Mouse (Mus musculus) testis, adult 2 months (tissue): Measurements from ENCODE around the gene Foxn3.

ENCODE experiments used
- CTCF ChIP-seq: fragments of 200-500 bp; IDR thresholded peaks from 2 replicates; pipeline ENCODE4 v1.5.1; 2012; ENCODE audit warnings: low read depth, mild to moderate bottlenecking, inconsistent platforms, low read length, moderate library complexity; ENCODE audit not compliant: control insufficient read depth, insufficient read depth, insufficient replicate concordance
- POLR2A ChIP-seq: fragments of 200-500 bp; IDR thresholded peaks from 2 replicates; pipeline ENCODE4 v1.6.1; 2012; ENCODE audit warnings: low read depth, mild to moderate bottlenecking, inconsistent platforms, low read length, moderate library complexity; ENCODE audit not compliant: control insufficient read depth

- TF ChIP-seq CTCF (no peak), POLR2A (no peak)
Measured at GRCm38 (mm10) chr12:99338754-99339153, 224.6 kb downstream of the Foxn3 start.
